Mouse (Mus musculus) olfactory bulb, adult 2 months (tissue): ENCODE data around the gene Il10rb.

Experiments used
- CTCF ChIP-seq: fragments of 200-500 bp; IDR thresholded peaks from 2 replicates; pipeline ENCODE4 v1.5.1; 2012; ENCODE audit warnings: low read depth, mild to moderate bottlenecking, low read length, moderate library complexity; ENCODE audit not compliant: insufficient read depth
- POLR2A ChIP-seq: fragments of 200-500 bp; IDR thresholded peaks from 2 replicates; pipeline ENCODE4 v1.6.1; 2012; ENCODE audit warnings: mild to moderate bottlenecking, low read depth, low read length, moderate library complexity; ENCODE audit not compliant: insufficient read depth

GRCm38 (mm10) chr16:91386419-91387120, 19.4 kb upstream of the Il10rb start:
- TF ChIP-seq CTCF (no peak), POLR2A (no peak)
